Mouse (Mus musculus) hindbrain, embryonic 10.5 days (tissue): ENCODE results near the gene Isca1. TPM values are rescaled to one million over a fixed set of nuclear protein-coding genes. Genes with fewer than 3 reads are reported as not detected.
"Not testable (repeated sequence)": the region's sequence is repeated elsewhere in the genome, so short reads cannot be mapped to it uniquely, and the experiment has no call there.

ENCODE experiments used
- DNase-seq: peaks from one replicate; pipeline ENCODE4 v3.0.0-alpha.2; 2017; ENCODE audit warnings: low spot score
- H3K27ac ChIP-seq: fragments of 300-500 bp; sonication (generic); 2 replicates; pipeline ENCODE4 v1.5.1; 2016; ENCODE audit warnings: mild to moderate bottlenecking, moderate library complexity
- H3K27me3 ChIP-seq: fragments of 300-500 bp; sonication (generic); 2 replicates; pipeline ENCODE4 v1.6.1; 2016; ENCODE audit warnings: mild to moderate bottlenecking; ENCODE audit not compliant: poor library complexity, insufficient read depth, severe bottlenecking
- H3K36me3 ChIP-seq: fragments of 300-500 bp; sonication (generic); 2 replicates; pipeline ENCODE4 v1.6.1; 2016; ENCODE audit warnings: mild to moderate bottlenecking, moderate library complexity
- H3K4me1 ChIP-seq: fragments of 300-500 bp; sonication (generic); replicated peaks from 2 replicates; pipeline ENCODE4 v1.6.1; 2016; ENCODE audit warnings: mild to moderate bottlenecking
- H3K4me3 ChIP-seq: fragments of 300-500 bp; sonication (generic); 2 replicates; pipeline ENCODE4 v1.5.1; 2016; ENCODE audit warnings: mild to moderate bottlenecking, moderate library complexity
- H3K9me3 ChIP-seq: fragments of 300-500 bp; sonication (generic); 2 replicates; pipeline ENCODE4 v1.6.1; 2016; ENCODE audit warnings: mild to moderate bottlenecking, moderate library complexity
- WGBS: fragments of 180-500 bp; shearing (Covaris S2); methylation state at CpG from one replicate; pipeline ENCODE4 v1.1.7; 2016; 5-methylcytosine and 5-hydroxymethylcytosine counted together
- polyA plus RNA-seq: library from polyadenylated mRNA; unstranded; fragments of >200 nt; fragmentation: Nextera tagmentation; extraction: Ambion mirVana; gene quantifications from 2 replicates; pipeline ENCODE4 v1.2.1, GENCODE M21; 2016

Gene Isca1
- 101 and 116 TPM in 2 replicates for polyA plus RNA-seq

DNA sequence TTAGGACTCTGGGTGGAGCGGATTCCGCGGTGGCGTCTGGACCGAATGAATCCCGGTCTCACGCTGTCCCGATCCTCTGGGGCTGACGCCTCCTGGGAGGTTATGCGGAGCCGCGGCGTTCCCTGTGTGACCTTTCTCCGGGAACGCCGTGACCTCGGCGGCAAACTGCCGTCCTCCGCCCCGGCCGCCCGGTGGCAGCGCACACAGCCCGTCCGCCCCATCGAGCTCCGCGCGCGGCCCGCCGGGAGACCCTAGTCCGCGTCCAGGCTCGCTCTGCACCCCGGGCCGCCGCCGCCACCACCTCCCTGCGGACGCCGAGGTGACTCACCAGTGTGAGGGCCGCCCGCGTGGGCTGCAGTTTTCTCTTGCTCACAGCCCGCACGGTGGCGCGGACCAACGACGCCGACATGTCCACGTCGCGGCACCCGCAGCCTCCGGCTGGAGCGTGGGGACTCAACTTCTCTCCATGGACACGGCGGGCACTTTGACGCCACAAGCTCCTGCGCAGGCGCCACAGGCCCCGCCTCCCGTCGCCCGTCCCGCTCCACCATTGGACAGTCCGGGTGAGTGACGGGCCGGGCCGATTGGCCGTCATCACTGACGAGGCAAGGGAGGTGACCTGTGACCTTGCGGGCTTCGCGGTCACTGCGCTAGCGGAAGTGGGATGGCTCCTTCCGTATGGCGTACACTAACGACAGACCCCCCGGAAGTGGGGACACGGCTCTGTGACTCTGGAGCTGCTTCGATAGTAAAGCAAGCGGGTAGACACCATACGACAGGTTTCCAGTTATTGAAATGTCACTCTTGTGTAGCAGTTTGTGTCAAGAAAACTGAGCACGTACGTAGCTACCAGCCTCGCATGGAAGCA, at the start of gene Isca1:
Gene Isca1, minus strand, starts transcription at position 515 of the 868 bp plus-strand sequence.
- H3K27me3 ChIP-seq: no peaks in the 10 kb centered on the region
- under 1% methylated on average over 91 of the region's 91 CpGs for WGBS
- peak within 1 kb of the TSS; percentile 84 for H3K4me3 ChIP-seq
- no peaks in the 10 kb centered on the region for H3K9me3 ChIP-seq
- peak; percentile 100 for DNase-seq
- H3K36me3 ChIP-seq: peaks cover 37% of the 10 kb centered on the region
- H3K27ac ChIP-seq: peak within 1 kb of the TSS; percentile 97
- peaks cover 52% of the 10 kb centered on the region for H3K4me1 ChIP-seq

DNA sequence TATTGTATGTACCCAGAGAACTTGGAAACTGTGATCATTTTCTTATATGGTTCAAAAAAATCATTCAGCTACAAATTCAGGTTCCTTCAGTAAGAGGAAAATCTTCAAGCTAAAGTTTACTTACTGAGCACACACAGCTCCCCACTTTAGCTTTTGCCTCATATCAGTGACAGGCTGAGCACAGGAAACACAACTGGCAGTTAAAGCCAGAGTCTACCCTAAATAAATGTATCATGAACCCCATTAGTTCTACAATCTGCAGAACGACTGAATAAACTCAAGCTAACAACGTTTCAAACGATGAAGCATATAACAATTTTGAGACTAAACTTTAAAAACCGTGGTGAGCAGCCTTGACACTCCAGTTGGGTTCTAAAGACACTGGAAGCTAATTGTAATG, 47.7 kb upstream of the Isca1 start:
- Histone ChIP-seq H3K36me3 (peaks cover 72% of the 10 kb centered on the region), H3K27ac (no peak overlapping the region), H3K27me3 (no peaks in the 10 kb centered on the region), H3K4me1 (peaks cover 37% of the 10 kb centered on the region), H3K4me3 (no peak overlapping the region), H3K9me3 (no peaks in the 10 kb centered on the region)
- WGBS: 93% methylated on average over 4 of the region's 4 CpGs
- DNase-seq: no peak

DNA sequence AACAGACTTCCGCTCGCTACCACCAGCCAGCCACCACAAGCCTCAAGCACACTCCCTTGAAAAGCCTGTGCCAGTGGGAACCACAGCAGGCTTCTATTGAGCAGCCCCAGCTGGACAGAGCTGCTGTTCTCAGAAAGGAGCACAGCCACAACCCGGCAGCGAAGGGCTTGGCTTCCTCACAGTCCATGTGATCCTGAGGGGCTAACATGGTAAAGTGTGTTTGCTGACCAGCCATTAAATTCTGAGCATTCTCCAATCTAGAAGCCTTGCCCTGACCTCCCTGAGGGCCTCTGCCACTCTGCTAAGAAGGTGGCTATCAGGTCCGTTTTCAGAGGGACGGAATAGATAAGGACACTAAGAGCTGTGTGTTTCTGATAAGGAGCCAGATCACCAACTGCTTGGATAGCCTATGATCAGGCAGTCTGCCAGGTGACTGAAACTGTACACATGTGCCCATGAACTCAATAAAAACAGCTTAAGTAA, 44.5 kb upstream of the Isca1 start:
- no peaks in the 10 kb centered on the region for H3K9me3 ChIP-seq
- no peak overlapping the region for H3K27ac ChIP-seq
- no peaks in the 10 kb centered on the region for H3K27me3 ChIP-seq
- DNase-seq: no peak
- peaks cover 6% of the 10 kb centered on the region; the same call in 1 of the 2 replicates for H3K4me1 ChIP-seq
- no peak overlapping the region for H3K4me3 ChIP-seq
- WGBS: 74% methylated on average over 6 of the region's 6 CpGs
- H3K36me3 ChIP-seq: peaks cover 92% of the 10 kb centered on the region

DNA sequence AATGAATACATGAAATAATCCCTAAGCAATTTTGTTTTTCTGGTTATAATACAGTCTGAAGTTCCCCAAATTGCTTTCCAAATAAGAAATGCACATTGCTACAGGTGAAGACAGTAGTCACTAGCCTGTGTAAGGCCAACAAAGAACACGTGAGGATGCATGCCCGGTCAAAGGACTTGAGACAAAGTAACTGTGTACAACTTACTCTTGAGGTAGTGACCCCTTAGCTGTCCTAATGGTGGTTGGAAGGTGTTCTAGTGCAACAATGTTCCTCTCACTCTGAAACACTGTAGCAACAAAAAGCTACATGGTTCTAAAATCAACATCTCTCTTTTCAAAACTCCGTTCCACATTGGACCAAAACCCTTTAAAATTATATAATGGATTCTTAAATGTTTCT, 42.0 kb upstream of the Isca1 start:
- Histone ChIP-seq H3K9me3 (no peaks in the 10 kb centered on the region), H3K4me1 (no peaks in the 10 kb centered on the region), H3K27ac (no peak overlapping the region), H3K27me3 (no peaks in the 10 kb centered on the region), H3K4me3 (no peak overlapping the region), H3K36me3 (peaks cover 96% of the 10 kb centered on the region)
- 96% methylated on average over 3 of the region's 3 CpGs for WGBS
- no peak for DNase-seq

DNA sequence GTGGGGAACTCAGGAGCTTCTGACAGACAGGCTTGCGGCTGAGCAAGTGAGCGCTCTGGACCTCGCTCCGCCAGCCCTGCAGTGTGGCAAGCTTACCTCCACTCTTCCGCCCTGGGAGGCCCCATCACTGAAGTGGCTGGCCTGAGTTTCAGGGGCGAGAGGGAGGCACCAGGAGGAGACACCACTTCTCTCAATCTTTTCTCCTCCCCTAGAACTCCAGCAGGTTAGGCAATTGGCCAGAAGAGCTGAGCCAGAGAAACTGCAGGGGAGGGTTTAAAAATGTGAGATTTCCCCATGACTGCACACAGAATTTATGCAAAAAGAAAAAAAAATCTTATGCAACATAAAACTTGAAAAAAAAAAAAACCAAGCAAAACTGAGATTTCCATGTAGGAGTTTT, 31.4 kb upstream of the Isca1 start:
- Histone ChIP-seq H3K4me1 (no peaks in the 10 kb centered on the region), H3K9me3 (no peaks in the 10 kb centered on the region), H3K4me3 (no peak overlapping the region), H3K36me3 (peaks cover 100% of the 10 kb centered on the region), H3K27me3 (no peaks in the 10 kb centered on the region), H3K27ac (no peak overlapping the region)
- WGBS: 90% methylated on average over 6 of the region's 6 CpGs
- DNase-seq: no peak

GRCm38 (mm10) chr13:59800077-59800476, 30.5 kb upstream of the Isca1 start:
- Histone ChIP-seq H3K4me1 (no peaks in the 10 kb centered on the region), H3K36me3 (peaks cover 100% of the 10 kb centered on the region), H3K9me3 (no peaks in the 10 kb centered on the region), H3K27me3 (no peaks in the 10 kb centered on the region), H3K4me3 (no peak overlapping the region), H3K27ac (no peak overlapping the region)
- DNase-seq: no peak
- WGBS: 100% methylated on average over 2 of the region's 2 CpGs

- Histone ChIP-seq H3K27ac (no peak overlapping the region), H3K27me3 (no peaks in the 10 kb centered on the region), H3K36me3 (peaks cover 100% of the 10 kb centered on the region), H3K4me1 (no peaks in the 10 kb centered on the region), H3K9me3 (no peaks in the 10 kb centered on the region), H3K4me3 (no peak overlapping the region)
- 97% methylated on average over 1 of the region's 1 CpGs for WGBS
- DNase-seq: no peak
Observed at GRCm38 (mm10) chr13:59798306-59798705, 28.7 kb upstream of the Isca1 start.

DNA sequence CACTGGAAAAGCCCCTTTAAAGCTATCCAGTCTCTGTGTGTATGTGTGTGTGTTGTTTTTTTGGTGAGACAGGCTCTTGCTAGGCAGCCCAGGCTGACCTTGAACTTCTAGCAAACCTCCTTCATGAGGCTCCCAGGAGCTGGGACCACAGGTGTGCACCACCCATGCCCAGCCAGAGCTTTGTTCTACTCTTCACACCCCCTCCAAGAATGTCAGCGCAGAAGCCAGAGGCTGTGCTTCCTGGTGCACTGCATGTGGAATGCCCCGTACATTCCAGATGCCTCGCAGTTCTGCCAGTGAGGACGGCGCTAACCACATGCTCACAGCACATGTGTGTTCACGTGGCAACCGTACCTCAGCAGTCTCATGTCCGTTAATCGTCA, 26.8 kb upstream of the Isca1 start:
- no peak overlapping the region for H3K4me3 ChIP-seq
- no peaks in the 10 kb centered on the region for H3K9me3 ChIP-seq
- WGBS: 97% methylated on average over 9 of the region's 9 CpGs
- H3K27me3 ChIP-seq: no peaks in the 10 kb centered on the region
- H3K4me1 ChIP-seq: no peaks in the 10 kb centered on the region
- H3K36me3 ChIP-seq: peaks cover 100% of the 10 kb centered on the region
- H3K27ac ChIP-seq: no peak overlapping the region
- no peak for DNase-seq

- Histone ChIP-seq H3K36me3 (peaks cover 100% of the 10 kb centered on the region), H3K9me3 (no peaks in the 10 kb centered on the region), H3K4me1 (no peaks in the 10 kb centered on the region), H3K27me3 (no peaks in the 10 kb centered on the region), H3K27ac (no peak overlapping the region), H3K4me3 (no peak overlapping the region)
- DNase-seq: no peak
- WGBS: 94% methylated on average over 6 of the region's 6 CpGs
Observed at GRCm38 (mm10) chr13:59795807-59796465, 26.3 kb upstream of the Isca1 start.

- Histone ChIP-seq H3K27ac (no peak overlapping the region), H3K4me1 (no peaks in the 10 kb centered on the region), H3K4me3 (no peak overlapping the region), H3K9me3 (no peaks in the 10 kb centered on the region), H3K36me3 (peaks cover 100% of the 10 kb centered on the region), H3K27me3 (no peaks in the 10 kb centered on the region)
- WGBS: 92% methylated on average over 1 of the region's 1 CpGs
- DNase-seq: no peak
Observed at GRCm38 (mm10) chr13:59794786-59795185, 25.2 kb upstream of the Isca1 start.

DNA sequence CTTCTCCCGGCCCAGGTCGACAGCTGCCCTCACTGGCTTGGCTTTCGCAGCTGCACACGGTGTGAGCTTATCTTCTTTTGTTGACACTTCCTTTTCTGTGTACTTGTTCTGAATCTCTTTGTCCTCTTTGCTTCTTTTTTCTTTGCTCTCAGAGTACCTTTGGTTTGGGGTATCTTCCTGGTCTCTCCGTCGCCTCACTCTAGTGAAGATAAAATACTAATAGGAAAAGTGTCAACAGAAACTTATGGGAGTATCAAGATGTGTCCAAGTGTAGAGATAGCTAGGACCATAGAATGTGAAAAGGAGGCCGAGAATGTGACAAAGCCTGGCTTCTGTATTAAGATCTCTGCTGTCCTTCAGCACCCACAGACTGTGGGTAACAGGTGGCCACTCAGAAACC, 12.5 kb upstream of the Isca1 start, which contains the start of gene Gm49354:
Gene Gm49354, minus strand, starts transcription at position 101 of the 400 bp plus-strand sequence.
- no peaks in the 10 kb centered on the region for H3K27me3 ChIP-seq
- no peak within 1 kb of the TSS for H3K27ac ChIP-seq
- no peaks in the 10 kb centered on the region for H3K9me3 ChIP-seq
- no peak within 1 kb of the TSS for H3K4me3 ChIP-seq
- peaks cover 99% of the 10 kb centered on the region for H3K36me3 ChIP-seq
- WGBS: 92% methylated on average over 7 of the region's 7 CpGs
- H3K4me1 ChIP-seq: no peaks in the 10 kb centered on the region
- no peak for DNase-seq

- WGBS: 96% methylated on average over 1 of the region's 1 CpGs
- not testable (repeated sequence) for DNase-seq, H3K4me3 ChIP-seq, H3K9me3 ChIP-seq, H3K4me1 ChIP-seq, H3K27ac ChIP-seq, H3K27me3 ChIP-seq
- peaks cover 99% of the 10 kb centered on the region for H3K36me3 ChIP-seq
Observed at GRCm38 (mm10) chr13:59779744-59780264, 10.2 kb upstream of the Isca1 start.

DNA sequence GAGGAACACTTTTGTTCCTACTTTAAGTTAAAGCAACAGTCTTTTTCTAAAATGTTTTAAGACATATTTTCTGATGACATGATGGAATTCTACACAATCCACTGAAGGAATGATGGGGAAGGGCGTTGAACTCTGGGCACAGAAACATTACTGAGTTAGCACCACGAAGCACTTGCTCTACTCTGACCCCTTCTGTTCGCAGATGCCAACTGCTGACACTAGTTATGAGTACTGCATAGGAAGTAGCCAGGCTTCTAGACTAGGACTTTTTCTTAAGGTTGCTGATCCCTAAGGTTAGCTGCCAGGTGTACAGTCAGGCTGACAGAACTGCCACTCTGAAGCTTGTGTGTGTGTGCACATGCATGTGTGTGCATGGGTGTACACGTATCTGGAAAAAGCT, 9.6 kb upstream of the Isca1 start:
- Histone ChIP-seq H3K4me3 (no peak overlapping the region), H3K36me3 (peaks cover 96% of the 10 kb centered on the region), H3K27ac (no peak overlapping the region), H3K4me1 (no peaks in the 10 kb centered on the region), H3K27me3 (no peaks in the 10 kb centered on the region), H3K9me3 (no peaks in the 10 kb centered on the region)
- no peak for DNase-seq
- WGBS: 89% methylated on average over 4 of the region's 4 CpGs
